Mouse (Mus musculus) inflammation-experienced regulatory T-cells, adult 6 months (primary cell): ENCODE data around the gene Reg3g. TPM values are rescaled to one million over a fixed set of nuclear protein-coding genes. Genes with fewer than 3 reads are reported as not detected.
"Not testable (repeated sequence)": the region's sequence is repeated elsewhere in the genome, so short reads cannot be mapped to it uniquely, and the experiment has no call there.

Source experiments
- ATAC-seq: one replicate; pipeline ENCODE4 v1.8.0; 2017
- polyA plus RNA-seq, 3 experiments: library from polyadenylated mRNA; unstranded; fragments of 100-300 nt; shearing (Covaris generic); gene quantifications; one replicate each; pipeline ENCODE4 v1.2.1; 2017

Reg3g gene
- polyA plus RNA-seq = not detected

- ATAC-seq = no peak
Observed at GRCm38 (mm10) chr6:78468772-78469171, at the start of gene Reg3g. TSS of gene Reg3g (minus strand) at chr6:78468872.

GRCm38 (mm10) chr6:78515777-78516446, 47.2 kb upstream of the Reg3g start:
- ATAC-seq = no peak

GRCm38 (mm10) chr6:78512833-78513232, 44.2 kb upstream of the Reg3g start:
- ATAC-seq = no peak

GRCm38 (mm10) chr6:78510173-78510900, 41.7 kb upstream of the Reg3g start:
- ATAC-seq = no peak

GRCm38 (mm10) chr6:78505745-78506144, 37.1 kb upstream of the Reg3g start:
- ATAC-seq = no peak

GRCm38 (mm10) chr6:78494633-78495032, 26.0 kb upstream of the Reg3g start:
- ATAC-seq = no peak

GRCm38 (mm10) chr6:78469287-78469686, 615 bp upstream of the Reg3g start:
- no peak for ATAC-seq

GRCm38 (mm10) chr6:78463266-78463665, 5.4 kb downstream of the Reg3g start:
- ATAC-seq = no peak

- ATAC-seq = no peak
Observed at GRCm38 (mm10) chr6:78462360-78462759, 6.3 kb downstream of the Reg3g start.

- no peak for ATAC-seq
Observed at GRCm38 (mm10) chr6:78460191-78460825, 8.4 kb downstream of the Reg3g start.

- no peak for ATAC-seq
Observed at GRCm38 (mm10) chr6:78452804-78453203, 15.9 kb downstream of the Reg3g start.

- ATAC-seq = no peak
Observed at GRCm38 (mm10) chr6:78448409-78448808, 20.3 kb downstream of the Reg3g start.

- no peak for ATAC-seq
Observed at GRCm38 (mm10) chr6:78447202-78447601, 21.5 kb downstream of the Reg3g start.

- no peak for ATAC-seq
Observed at GRCm38 (mm10) chr6:78425497-78425896, 43.2 kb downstream of the Reg3g start.

- not testable (repeated sequence) for ATAC-seq
Observed at GRCm38 (mm10) chr6:78422411-78422810, 46.3 kb downstream of the Reg3g start, which contains the start of gene Reg1. TSS of gene Reg1 (plus strand) at chr6:78422711.

Other genes with a start within 250 kb of the Reg3g start
- not detected for gene Reg3b, start 98.2 kb downstream of the Reg3g start, polyA plus RNA-seq
- gene Reg3d, start 90.0 kb downstream of the Reg3g start, polyA plus RNA-seq = not detected
- gene Reg3a, start 88.2 kb downstream of the Reg3g start, polyA plus RNA-seq = not detected
- gene Reg2, start 73.2 kb downstream of the Reg3g start, polyA plus RNA-seq = not detected
- not detected for gene Reg1, start 46.2 kb downstream of the Reg3g start, polyA plus RNA-seq